Mouse (Mus musculus): ENCODE results near the gene Zfpl1.
A peak's percentile ranks its signal among the peaks of the same experiment; 100 is the strongest.
"Not testable (repeated sequence)": the region's sequence is repeated elsewhere in the genome, so short reads cannot be mapped to it uniquely, and the experiment has no call there.

The Zfpl1 gene

GRCm38 (mm10) chr19:6084478-6085248, at the start of gene Zfpl1, which contains the start of gene Cdca5:
Gene Zfpl1 (minus strand): TSS chr19:6084956.
Gene Cdca5 (plus strand): TSS chr19:6084983.
- peak; percentile 97 for DNase-seq (ENCODE audit: low spot score)

DNA sequence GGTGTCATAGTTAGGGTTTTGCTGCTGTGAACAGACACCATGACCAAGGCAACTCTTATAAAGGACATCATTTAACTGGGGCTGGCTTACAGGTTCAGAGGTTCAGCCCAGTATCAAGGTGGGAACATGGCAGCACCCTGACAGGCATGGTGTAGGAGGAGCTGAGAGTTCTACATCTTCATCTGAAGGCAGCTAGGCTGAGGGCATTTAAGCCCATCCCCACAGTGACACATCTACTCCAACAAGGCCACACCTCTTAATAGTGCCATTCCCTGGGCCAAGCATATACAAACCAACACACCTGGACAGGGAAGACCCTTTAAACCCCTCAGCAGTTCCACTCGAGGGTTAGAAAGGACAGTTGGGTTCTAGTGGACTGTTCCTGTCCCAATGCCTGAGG, 48.4 kb upstream of the Zfpl1 start:
- not testable (repeated sequence) for DNase-seq (ENCODE audit: low spot score)

DNA sequence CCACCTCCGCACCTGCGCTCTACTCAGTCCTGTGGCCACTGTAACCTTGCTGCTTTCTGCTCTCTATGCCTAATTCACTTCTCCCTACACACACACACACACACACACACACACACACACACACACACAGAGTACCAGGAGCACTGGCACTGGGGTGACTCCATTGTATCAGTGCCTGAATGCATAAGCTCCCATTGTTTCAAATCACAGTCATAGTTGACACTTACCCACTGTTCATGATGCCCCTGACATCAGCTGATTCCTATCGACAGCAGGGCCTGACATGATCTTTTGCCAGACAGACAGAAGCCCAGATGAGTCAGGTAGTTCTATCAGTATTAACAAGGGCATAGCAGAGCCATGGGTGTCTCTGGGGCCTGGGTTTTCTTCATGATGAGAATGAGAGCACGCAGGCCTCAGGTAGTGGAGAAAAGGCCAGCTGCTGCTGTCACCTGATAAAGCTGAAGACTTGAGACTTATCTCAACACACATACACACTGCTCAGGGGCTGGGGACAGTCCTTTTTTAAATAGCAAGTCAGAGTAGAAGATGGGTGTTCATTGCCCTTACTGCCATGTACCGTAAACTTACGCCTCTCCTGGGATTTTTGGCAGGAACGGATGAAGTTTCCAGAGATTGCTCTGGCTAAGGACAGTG, 47.5 kb upstream of the Zfpl1 start:
- no peak for DNase-seq (ENCODE audit: low spot score)

DNA sequence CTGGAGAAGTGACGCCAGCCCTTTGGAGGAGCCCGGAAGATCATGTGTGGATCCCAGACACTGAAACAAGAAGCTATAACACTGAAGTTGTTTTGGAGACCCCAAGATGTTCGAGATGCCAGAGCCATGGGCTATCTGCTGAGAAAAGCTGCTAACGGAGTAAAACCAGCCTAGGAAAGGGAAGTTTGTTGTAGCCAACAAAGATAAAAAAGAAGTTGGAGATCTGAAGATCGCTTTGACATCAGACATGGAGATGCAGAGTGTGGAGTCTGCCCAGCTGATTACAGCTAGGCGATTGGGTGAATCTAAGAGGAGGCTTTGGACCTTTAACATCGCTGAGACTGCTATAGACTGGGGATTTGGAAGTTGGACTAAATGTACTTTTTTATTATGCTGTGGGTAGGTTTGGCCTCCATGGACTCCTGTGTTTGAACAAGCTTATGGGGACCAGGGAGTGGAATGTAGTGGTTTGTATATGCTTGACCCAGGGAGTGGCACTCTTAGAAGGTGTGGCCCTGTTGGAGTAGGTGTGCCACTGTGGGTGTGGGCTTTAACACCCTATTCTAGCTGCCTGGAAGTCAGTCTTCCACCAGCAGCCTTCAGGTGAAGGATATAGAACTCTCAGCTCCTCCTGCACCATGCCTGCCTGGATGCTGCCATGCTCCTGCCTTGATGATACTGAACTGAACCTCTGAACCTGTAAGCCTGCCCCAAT, 45.8 kb upstream of the Zfpl1 start:
- DNase-seq (ENCODE audit: low spot score) = not testable (repeated sequence)

GRCm38 (mm10) chr19:6127760-6128341, 43.1 kb upstream of the Zfpl1 start, which contains the start of gene Snx15:
Gene Snx15 (minus strand): TSS chr19:6128304.
- peak; percentile 94 for DNase-seq (ENCODE audit: low spot score)

DNA sequence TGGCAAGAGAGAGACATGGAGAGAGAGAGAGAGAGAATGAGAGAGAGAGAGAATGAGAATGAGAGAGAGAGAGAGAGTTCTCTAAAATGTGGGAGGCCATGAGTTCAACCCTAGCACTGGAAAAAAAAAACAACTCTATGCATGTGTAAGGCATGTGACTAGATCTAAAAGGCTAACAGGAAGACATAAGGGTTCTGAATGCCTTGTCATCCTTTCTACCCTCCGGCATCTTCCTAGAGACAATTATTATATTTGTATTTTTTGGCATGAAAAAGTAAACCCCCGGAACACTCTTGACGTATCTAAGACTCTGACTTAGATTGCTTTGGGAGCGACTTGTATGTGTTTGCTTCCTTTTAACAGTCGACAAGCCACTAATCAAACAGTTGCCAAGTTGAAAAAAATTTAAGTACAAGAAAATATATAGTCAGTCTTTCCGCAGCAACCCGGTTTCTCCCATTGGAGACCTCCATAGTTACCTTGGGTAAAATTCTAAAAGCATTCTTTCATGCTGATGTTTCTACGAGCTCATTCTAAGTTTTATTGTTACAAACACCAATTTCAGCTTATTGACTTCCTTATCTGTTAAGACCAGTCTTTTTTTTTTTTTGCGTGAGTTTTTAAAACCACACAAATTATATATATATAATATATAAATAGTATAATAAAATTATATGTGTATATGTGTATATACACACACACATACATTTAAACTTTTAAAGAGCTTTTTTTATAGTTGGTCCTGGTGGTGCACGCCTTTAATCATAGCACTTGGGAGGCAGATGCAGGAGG, 42.2 kb upstream of the Zfpl1 start:
- DNase-seq (ENCODE audit: low spot score) = no peak

DNA sequence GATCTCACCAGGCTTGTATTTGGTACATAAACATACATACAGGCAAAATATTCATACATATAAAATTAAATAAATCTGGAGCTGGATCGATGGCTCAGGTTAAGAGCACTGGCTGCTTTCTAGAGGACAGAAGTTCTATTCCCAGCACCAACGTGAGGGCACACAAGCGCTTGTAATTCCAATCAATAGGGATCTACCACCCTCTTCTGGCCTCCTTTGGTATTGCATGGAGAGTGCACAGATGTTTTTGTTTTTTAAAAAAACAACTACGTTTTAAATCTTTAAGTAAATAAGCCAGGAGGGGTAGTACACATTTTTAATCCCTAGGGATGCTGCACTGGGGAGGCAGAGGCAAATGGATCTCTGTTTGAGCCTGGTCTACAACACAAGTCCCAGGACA, 41.5 kb upstream of the Zfpl1 start:
- DNase-seq (ENCODE audit: low spot score) = no peak

DNA sequence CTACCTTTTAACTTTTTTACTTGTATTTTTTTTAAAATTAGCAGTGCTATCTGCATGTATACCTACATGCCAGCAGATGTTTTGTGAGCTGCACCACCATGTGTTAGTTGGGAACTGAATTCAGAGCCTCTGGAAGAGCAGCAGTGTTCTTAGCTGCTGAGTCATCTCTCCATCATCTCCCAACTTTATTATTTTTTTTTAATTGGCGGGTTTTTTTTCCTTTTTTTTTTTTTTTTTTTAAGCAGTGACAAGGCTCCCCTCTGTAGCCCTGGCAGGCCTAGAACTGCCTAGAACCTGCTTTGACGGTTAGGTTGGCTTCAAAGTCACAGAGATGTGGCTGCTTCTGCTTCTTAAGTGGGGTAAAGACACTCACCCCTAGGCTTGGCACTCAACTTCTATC, 40.1 kb upstream of the Zfpl1 start:
- DNase-seq (ENCODE audit: low spot score) = no peak

DNA sequence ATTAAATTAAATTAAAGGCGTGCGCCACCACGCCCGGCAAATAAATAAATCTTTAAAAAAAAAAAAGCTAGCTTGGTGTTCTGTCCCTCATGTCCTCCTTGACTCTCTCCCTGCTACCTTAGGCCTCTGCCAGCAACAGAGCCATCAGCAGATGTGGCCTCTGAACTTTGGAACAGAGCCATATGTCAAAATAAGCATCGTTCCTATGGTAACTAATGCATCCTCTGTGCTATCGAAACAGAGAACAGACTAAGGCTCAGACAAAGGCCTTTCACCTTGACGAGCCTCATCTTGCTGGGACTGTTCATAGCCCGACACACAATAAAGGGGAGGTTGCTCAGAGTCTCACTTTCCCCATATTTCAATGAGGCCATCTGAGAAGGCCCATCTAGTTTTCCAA, 38.6 kb upstream of the Zfpl1 start:
- DNase-seq (ENCODE audit: low spot score) = no peak

DNA sequence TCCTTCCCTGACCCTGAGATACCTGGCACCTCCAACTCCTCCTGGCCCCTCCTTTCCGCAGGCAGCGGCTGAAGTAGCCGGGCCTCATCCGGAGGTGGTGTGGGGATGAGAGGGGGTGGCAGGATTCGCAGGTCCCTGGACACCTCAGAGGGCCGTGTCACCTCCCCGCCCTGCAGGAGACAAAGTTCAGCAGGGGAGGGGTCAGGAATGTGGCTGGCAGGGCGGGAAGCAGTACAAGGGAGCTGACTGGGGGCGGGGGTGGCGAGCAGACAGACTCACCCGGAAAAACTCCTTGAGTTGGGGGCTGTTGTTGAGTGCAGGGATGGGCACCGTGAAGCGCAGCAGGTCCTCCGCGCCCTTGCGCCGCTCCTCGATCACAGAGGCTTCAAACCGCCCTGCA, 37.0 kb upstream of the Zfpl1 start:
- no peak for DNase-seq (ENCODE audit: low spot score)

GRCm38 (mm10) chr19:6118677-6119185, 34.0 kb upstream of the Zfpl1 start:
- no peak for DNase-seq (ENCODE audit: low spot score)

DNA sequence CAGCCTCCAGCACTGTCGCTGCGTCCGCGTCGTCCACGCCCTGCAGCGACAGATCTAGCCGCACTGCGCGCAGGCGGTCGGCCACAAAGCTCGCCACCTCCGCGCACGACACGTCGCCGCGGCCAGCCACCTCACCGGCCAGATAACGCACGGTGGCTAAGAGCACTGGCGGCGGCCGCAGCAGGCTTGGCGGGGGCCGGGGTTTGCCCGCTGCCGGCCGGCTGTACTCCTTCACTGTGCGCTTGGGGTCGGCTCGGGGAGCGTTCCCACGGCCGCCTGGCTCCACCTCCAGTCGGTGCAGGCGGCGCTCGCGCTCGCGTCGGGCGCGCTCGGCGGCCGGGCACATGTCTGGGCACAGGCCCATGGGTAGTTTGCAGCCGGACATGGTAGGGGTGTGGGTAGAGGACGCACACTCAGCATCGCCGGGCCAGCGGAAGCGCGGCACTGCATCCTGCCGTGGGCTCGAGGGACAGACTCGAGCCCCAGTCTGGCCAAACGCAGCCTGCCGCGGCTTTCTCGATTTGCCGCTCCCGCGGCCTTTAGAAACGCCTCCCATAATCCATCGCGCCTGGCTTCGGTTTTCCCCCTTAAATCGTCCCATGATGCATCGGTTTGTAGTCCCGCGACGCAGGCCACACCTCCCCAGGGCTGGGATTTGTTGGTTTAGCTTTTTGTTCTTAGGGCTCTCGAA, 33.4 kb upstream of the Zfpl1 start, which contains the start of gene Sac3d1:
Gene Sac3d1 (minus strand): TSS at position 665 of the 691 bp plus-strand sequence.
- DNase-seq (ENCODE audit: low spot score) = peak; percentile 89

- no peak for DNase-seq (ENCODE audit: low spot score)
Measured at GRCm38 (mm10) chr19:6117346-6117985, 32.7 kb upstream of the Zfpl1 start.

DNA sequence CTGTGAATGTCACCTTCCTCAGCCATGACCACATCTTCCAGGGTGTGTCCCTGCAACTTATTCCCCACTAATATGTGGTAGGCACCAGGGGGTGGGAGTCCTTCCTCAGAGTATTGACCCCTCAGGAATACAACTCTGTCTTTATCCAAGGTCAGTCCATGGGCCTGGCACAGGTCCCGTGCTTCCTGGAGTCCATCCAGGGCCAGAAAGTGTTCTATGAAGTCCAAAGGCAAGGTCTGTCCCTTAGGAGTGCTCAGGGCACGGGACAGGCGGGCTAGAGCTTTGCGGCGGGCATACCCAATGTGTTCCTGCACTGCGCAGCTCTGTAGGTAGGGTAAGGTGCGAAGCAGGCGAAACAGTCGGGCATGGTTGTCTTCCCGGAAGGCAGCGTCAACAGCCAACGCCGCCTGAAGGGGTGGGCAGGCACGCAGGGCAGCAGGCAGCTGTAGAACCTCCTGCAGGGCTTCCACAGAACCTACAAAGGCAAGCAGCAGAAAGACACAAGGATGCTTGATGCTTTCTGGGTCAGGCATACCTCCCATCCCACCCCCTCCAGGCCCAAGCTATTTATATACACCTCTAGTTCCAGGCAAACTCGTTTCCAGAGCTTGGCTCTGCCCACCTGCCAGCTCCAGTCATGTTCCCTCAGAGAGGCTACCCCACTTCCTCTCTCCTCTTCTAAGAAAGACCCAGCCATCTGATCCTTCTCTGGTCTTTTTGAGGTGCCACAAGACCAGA, 31.5 kb upstream of the Zfpl1 start:
- DNase-seq (ENCODE audit: low spot score) = no peak

GRCm38 (mm10) chr19:6113116-6113515, 28.4 kb upstream of the Zfpl1 start:
- no peak for DNase-seq (ENCODE audit: low spot score)

DNA sequence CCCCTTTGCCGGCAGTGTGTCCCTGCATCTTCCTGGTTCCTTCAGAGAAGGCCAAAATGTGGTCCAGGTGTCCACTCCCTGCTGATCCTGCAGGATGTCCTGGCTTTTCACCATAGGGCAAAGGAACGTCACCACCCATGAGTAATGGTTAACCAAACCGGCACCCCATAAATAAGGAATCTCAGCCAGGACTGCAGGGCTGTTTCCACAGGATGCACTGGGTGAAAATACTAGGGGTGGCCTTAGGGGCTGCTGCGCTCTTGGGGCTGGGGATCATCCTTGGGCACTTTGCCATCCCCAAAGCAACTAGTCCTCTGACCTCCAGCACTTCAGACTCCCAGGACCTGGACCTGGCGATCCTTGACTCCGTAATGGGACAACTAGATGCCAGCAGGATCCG, 20.8 kb upstream of the Zfpl1 start, which contains the start of gene Naaladl1:
Gene Naaladl1 (plus strand): TSS at position 197 of the 400 bp plus-strand sequence.
- no peak for DNase-seq (ENCODE audit: low spot score)

DNA sequence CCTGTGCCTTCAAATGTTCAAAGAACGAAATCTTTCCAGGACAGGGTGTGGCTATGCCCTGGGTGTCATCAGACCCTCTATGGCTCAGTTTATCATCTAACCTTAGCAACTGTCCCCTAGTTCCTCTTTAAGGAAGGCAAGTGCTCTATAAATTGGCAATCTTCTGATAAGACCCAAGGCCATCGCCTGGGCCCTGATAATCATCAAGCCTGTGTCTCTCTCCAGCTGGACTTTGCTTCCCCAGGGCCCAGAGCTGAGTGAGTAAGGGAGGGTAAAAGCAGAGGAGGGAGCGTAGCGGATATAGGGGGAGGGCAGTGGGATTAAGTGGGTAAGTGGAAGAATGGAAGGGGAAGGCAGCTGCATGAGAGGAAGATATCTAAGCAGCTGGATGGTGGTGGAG, 19.7 kb upstream of the Zfpl1 start:
- DNase-seq (ENCODE audit: low spot score) = no peak

- no peak for DNase-seq (ENCODE audit: low spot score)
Measured at GRCm38 (mm10) chr19:6102169-6102853, 17.6 kb upstream of the Zfpl1 start.

GRCm38 (mm10) chr19:6101186-6101585, 16.4 kb upstream of the Zfpl1 start:
- no peak for DNase-seq (ENCODE audit: low spot score)

Data from testis, postnatal 14 days (tissue).